Mouse (Mus musculus) granulocyte monocyte progenitor cell, adult 5-6 weeks (primary cell): ENCODE data around the gene Gm28035. TPM values are rescaled to one million over a fixed set of nuclear protein-coding genes. Genes with fewer than 3 reads are reported as not detected.
A peak's percentile ranks its signal among the peaks of the same experiment; 100 is the strongest.

Source experiments
- ATAC-seq: replicated peaks from 2 replicates; pipeline ENCODE4 v1.8.0; 2016; ENCODE audit warnings: mild to moderate bottlenecking, moderate TSS enrichment, inconsistent platforms; ENCODE audit not compliant: poor library complexity, severe bottlenecking
- total RNA-seq, 2 experiments: library from RNA; stranded (forward) in 1 of 2; stranded (reverse) in 1 of 2; fragments of 200-712, 200-1000 nt in 1 of 2; fragments of >200 nt in 1 of 2; fragmentation: Nextera tagmentation in 1 of 2; gene quantifications; 2 replicates each; pipeline ENCODE4 v1.2.3; 2014 to 2017

Gene Gm28035
- total RNA-seq, 2 experiments from 2014 or later = not detected

- ATAC-seq = peak; percentile 93
Observed at GRCm38 (mm10) chr2:30237199-30237880, 3.0 kb upstream of the Gm28035 start, which contains the start of gene Lrrc8a. Gene Lrrc8a (plus strand): TSS chr2:30237715.

GRCm38 (mm10) chr2:30237881-30238280, 2.5 kb upstream of the Gm28035 start:
- peak; percentile 36 for ATAC-seq

- ATAC-seq = no peak
Observed at GRCm38 (mm10) chr2:30238906-30239465, 1.4 kb upstream of the Gm28035 start.

GRCm38 (mm10) chr2:30239777-30240176, 590 bp upstream of the Gm28035 start:
- no peak for ATAC-seq

- ATAC-seq = no peak
Observed at GRCm38 (mm10) chr2:30242509-30242908, 2.1 kb downstream of the Gm28035 start.

GRCm38 (mm10) chr2:30243391-30243790, 3.0 kb downstream of the Gm28035 start:
- ATAC-seq = no peak

- ATAC-seq = no peak
Observed at GRCm38 (mm10) chr2:30244595-30245178, 4.3 kb downstream of the Gm28035 start.

- no peak for ATAC-seq
Observed at GRCm38 (mm10) chr2:30247036-30247435, 6.7 kb downstream of the Gm28035 start.

- no peak for ATAC-seq
Observed at GRCm38 (mm10) chr2:30247681-30248080, 7.3 kb downstream of the Gm28035 start.

GRCm38 (mm10) chr2:30249182-30249581, 8.8 kb downstream of the Gm28035 start:
- ATAC-seq = no peak

GRCm38 (mm10) chr2:30250166-30251128, 10.1 kb downstream of the Gm28035 start:
- ATAC-seq = no peak

GRCm38 (mm10) chr2:30251417-30252104, 11.2 kb downstream of the Gm28035 start:
- peak; percentile 88 for ATAC-seq

- ATAC-seq = no peak
Observed at GRCm38 (mm10) chr2:30252521-30252920, 12.2 kb downstream of the Gm28035 start.

GRCm38 (mm10) chr2:30253809-30254208, 13.4 kb downstream of the Gm28035 start:
- no peak for ATAC-seq

- ATAC-seq = no peak
Observed at GRCm38 (mm10) chr2:30255631-30256395, 15.4 kb downstream of the Gm28035 start.

GRCm38 (mm10) chr2:30256616-30257350, 16.4 kb downstream of the Gm28035 start:
- no peak for ATAC-seq

- peak; percentile 66 for ATAC-seq
Observed at GRCm38 (mm10) chr2:30257699-30258460, 17.5 kb downstream of the Gm28035 start.

- peak; percentile 34 for ATAC-seq
Observed at GRCm38 (mm10) chr2:30258600-30258999, 18.2 kb downstream of the Gm28035 start.
